Mouse (Mus musculus) CD4-positive naive resting alpha-beta T cell, adult 76 days (primary cell): ENCODE measurements around the gene St6galnac3. TPM values are rescaled to one million over a fixed set of nuclear protein-coding genes. Genes with fewer than 3 reads are reported as not detected.

Source experiments
- total RNA-seq: library from RNA; stranded (reverse); gene quantifications from one replicate; pipeline ENCODE4 v1.2.4, GENCODE M21; 2023

The St6galnac3 gene
- total RNA-seq = 5.5 TPM

DNA sequence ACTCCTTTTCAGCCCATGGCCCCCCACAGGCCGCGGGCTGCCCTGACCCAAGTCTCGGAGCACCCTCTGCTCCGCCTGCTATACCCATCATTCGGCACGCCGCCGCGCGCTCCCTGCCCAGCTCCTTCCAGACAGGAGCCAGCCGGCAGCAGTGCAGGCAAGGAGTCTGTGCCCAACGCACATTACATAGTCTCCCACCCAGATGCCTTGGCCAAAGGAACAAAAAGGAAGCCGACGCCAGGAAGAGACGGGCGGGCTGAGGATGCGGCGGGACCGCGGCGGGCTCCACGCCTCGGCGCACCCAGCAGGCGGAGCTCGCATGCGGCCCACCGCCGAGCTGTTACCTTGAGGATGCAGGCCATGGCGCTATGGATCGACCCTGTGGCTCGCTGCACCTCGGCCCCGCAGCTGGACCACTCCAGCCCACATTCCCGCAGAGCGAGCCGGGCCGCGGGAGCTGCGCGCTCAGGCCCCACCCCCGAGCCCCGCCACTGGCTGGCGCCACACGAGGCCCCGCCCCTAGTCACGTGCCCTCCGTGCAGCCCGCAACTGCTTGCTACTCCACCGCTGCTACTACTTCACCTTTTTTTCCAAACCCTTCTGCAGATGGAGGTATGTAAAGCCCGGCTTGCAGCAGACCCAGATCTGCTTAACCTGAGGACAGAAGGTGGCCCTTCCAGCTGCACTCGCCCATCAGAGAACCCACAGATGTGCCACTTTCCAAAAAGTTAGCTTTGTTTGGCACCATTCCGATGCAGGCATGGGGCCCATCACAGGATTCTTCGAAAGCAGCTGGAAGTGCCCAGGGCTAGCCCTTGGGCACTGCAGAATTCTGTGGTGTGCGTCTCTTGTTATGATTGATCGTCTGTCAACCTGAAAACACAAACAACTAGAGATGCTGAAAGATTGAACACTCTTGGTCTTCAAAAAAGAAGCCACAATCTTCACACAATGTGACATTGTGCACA is at the start of gene St6galnac3:
St6galnac3 (minus strand) TSS at position 474 of the 968 bp plus-strand sequence.

Other genes starting within 250 kb of the St6galnac3 start
- not detected for gene Asb17, start 119.0 kb upstream of the St6galnac3 start, total RNA-seq
- gene Msh4, start 181.0 kb upstream of the St6galnac3 start, total RNA-seq = 0.18 TPM
- 87.6 TPM for gene Rabggtb, start 187.8 kb upstream of the St6galnac3 start, total RNA-seq
- gene Acadm, start 219.5 kb upstream of the St6galnac3 start, total RNA-seq = 51.2 TPM
- gene Slc44a5, start 248.3 kb upstream of the St6galnac3 start, total RNA-seq = not detected